Comparison of ENCODE assay signal across 12 mouse cellular contexts in genomic region chr11:11877891-11878277, GRCm38 (mm10). TPM values are rescaled to one million over a fixed set of nuclear protein-coding genes. Genes with fewer than 3 reads are reported as not detected.
A peak's percentile ranks its signal among the peaks of the same experiment; 100 is the strongest.
DNase-seq lines count a peak whose midpoint lies in the region; ATAC-seq lines count a peak whose summit lies in the region.
"Had no signal": no experiment of that assay in that cellular context is flagged by ENCODE, and none has a peak within 500 bp of the region (broad histone marks: within the 10 kb centered on the region; RNA-seq: fewer than 3 reads in every experiment).

No protein-coding gene starts in this region.

- no peak overlapping the region for H3K4me2 ChIP-seq in heart, embryonic 16.5 days (ENCODE audit: low read depth, low read length)
- H3K4me2 ChIP-seq in midbrain, embryonic 13.5 days (replicated peaks), result no peak overlapping the region
- no peak overlapping the region for H3K4me2 ChIP-seq in intestine, embryonic 16.5 days (ENCODE audit: low read depth, low read length)
- H3K4me2 ChIP-seq: neural tube, embryonic 13.5 days had no signal

- no peaks in the 10 kb centered on the region for H3K27me3 ChIP-seq in heart, embryonic 16.5 days (ENCODE audit: control insufficient read depth, insufficient read depth, low read length)
- H3K27me3 ChIP-seq in midbrain, embryonic 10.5 days (ENCODE audit: low read depth, poor library complexity, severe bottlenecking), result peaks cover 20% of the 10 kb centered on the region
- H3K27me3 ChIP-seq in midbrain, embryonic 13.5 days, result 0 out of 2 replicates have a peak, but pooled peaks cover 2% of the 10 kb centered on the region
- H3K27me3 ChIP-seq in intestine, embryonic 16.5 days (replicated peaks; ENCODE audit: control insufficient read depth, insufficient read depth, low read length), result no peaks in the 10 kb centered on the region
- H3K27me3 ChIP-seq: neural tube, embryonic 13.5 days had no signal

- no peak overlapping the region for H3K4me3 ChIP-seq in heart, embryonic 16.5 days (ENCODE audit: low read length)
- no peak overlapping the region for H3K4me3 ChIP-seq in midbrain, embryonic 10.5 days
- H3K4me3 ChIP-seq in midbrain, embryonic 13.5 days (replicated peaks), result no peak overlapping the region
- no peak overlapping the region for H3K4me3 ChIP-seq in intestine, embryonic 16.5 days (ENCODE audit: low read length)
- H3K4me3 ChIP-seq: left cerebral cortex, adult 2 months; neural tube, embryonic 13.5 days had no signal

- DNase-seq in heart, adult 18-20 months, result no peak
- no peak for DNase-seq in midbrain, embryonic 10.5 days (ENCODE audit: low spot score)
- DNase-seq in ovary, postnatal 10 days (ENCODE audit: low spot score), result no peak
- DNase-seq in thymus, postnatal 0 days (ENCODE audit: low spot score), result no peak
- DNase-seq: kidney, adult 18-20 months; right cerebral cortex, postnatal 14 days had no signal

- H3K4me1 ChIP-seq in heart, embryonic 16.5 days (ENCODE audit: control insufficient read depth, insufficient read depth, low read length), result peaks cover 68% of the 10 kb centered on the region
- H3K4me1 ChIP-seq in midbrain, embryonic 10.5 days, result peaks cover 67% of the 10 kb centered on the region
- H3K4me1 ChIP-seq in midbrain, embryonic 13.5 days (replicated peaks), result peaks cover 40% of the 10 kb centered on the region
- peaks cover 35% of the 10 kb centered on the region for H3K4me1 ChIP-seq in intestine, embryonic 16.5 days (ENCODE audit: control insufficient read depth, insufficient read depth, low read length)

- H3K36me3 ChIP-seq in heart, embryonic 16.5 days (ENCODE audit: control insufficient read depth, insufficient read depth), result no peaks in the 10 kb centered on the region
- H3K36me3 ChIP-seq in midbrain, embryonic 10.5 days, result no peaks in the 10 kb centered on the region
- H3K36me3 ChIP-seq in midbrain, embryonic 13.5 days, result no peaks in the 10 kb centered on the region
- no peaks in the 10 kb centered on the region for H3K36me3 ChIP-seq in intestine, embryonic 16.5 days (ENCODE audit: control insufficient read depth, insufficient read depth, low read length)
- H3K36me3 ChIP-seq: neural tube, embryonic 13.5 days had no signal

- H3K9ac ChIP-seq in heart, embryonic 16.5 days (ENCODE audit: low read length), result 0 out of 2 replicates have a peak overlapping the region, but pooled peaks have one; percentile 7
- no peak overlapping the region for H3K9ac ChIP-seq in midbrain, embryonic 13.5 days (replicated peaks)
- no peak overlapping the region; the same call in 1 of the 2 replicates for H3K9ac ChIP-seq in intestine, embryonic 16.5 days (ENCODE audit: low read depth, low read length)
- H3K9ac ChIP-seq: neural tube, embryonic 13.5 days had no signal

- 28% methylated on average over 4 of the region's 4 CpGs for WGBS in heart, embryonic 16.5 days
- 35% methylated on average over 4 of the region's 4 CpGs for WGBS in midbrain, embryonic 10.5 days
- 30% methylated on average over 4 of the region's 4 CpGs for WGBS in midbrain, embryonic 13.5 days
- 52% methylated on average over 4 of the region's 4 CpGs for WGBS in intestine, embryonic 16.5 days

- H3K27ac ChIP-seq in heart, embryonic 16.5 days (ENCODE audit: low read length), result peak overlapping the region; percentile 87
- H3K27ac ChIP-seq in midbrain, embryonic 10.5 days (replicated peaks), result peak overlapping the region; percentile 83
- no peak overlapping the region for H3K27ac ChIP-seq in midbrain, embryonic 13.5 days
- H3K27ac ChIP-seq in intestine, embryonic 16.5 days (ENCODE audit: low read length), result peak overlapping the region; percentile 91
- H3K27ac ChIP-seq: left cerebral cortex, adult 2 months had no signal

- 0 out of 2 replicates have a peak, but pooled peaks have one; percentile 2 for ATAC-seq in heart, embryonic 16.5 days (replicated peaks; ENCODE audit: extremely low read depth, insufficient read depth, low FRiP score)
- no peak for ATAC-seq in midbrain, embryonic 13.5 days
- no peak for ATAC-seq in intestine, embryonic 16.5 days

- no peaks in the 10 kb centered on the region for H3K9me3 ChIP-seq in heart, embryonic 16.5 days (replicated peaks; ENCODE audit: control insufficient read depth, low read length)
- H3K9me3 ChIP-seq in midbrain, embryonic 10.5 days (replicated peaks), result no peaks in the 10 kb centered on the region
- H3K9me3 ChIP-seq in midbrain, embryonic 13.5 days, result no peaks in the 10 kb centered on the region
- H3K9me3 ChIP-seq in intestine, embryonic 16.5 days (ENCODE audit: control insufficient read depth, low read length), result no peaks in the 10 kb centered on the region
- H3K9me3 ChIP-seq: neural tube, embryonic 13.5 days had no signal

RNA-seq across cellular contexts. Expression of gene Ddc, which starts 20.1 kb away (rescaled TPM):
- 112 TPM in 2 replicates for polyA plus RNA-seq in heart, embryonic 16.5 days (2015; fragmentation: Nextera tagmentation; extraction: Ambion mirVana)
- total RNA-seq in heart, adult 18-20 months (2021), result 1 to 10 TPM; 1.3 to 1.9 TPM
- 13.6 and 15.8 TPM in 2 replicates for polyA plus RNA-seq in midbrain, embryonic 10.5 days (2016; fragmentation: Nextera tagmentation; extraction: Ambion mirVana)
- polyA plus RNA-seq in midbrain, embryonic 13.5 days (2015; fragmentation: Nextera tagmentation; extraction: Ambion mirVana), result 17.8 and 43.0 TPM in 2 replicates
- 44.0 and 44.7 TPM in 2 replicates for polyA plus RNA-seq in intestine, embryonic 16.5 days (2015; fragmentation: Nextera tagmentation; extraction: Ambion mirVana)
- polyA plus RNA-seq in thymus, postnatal 0 days (2015; fragmentation: Nextera tagmentation; extraction: Ambion mirVana), result 4.9 and 7.8 TPM in 2 replicates
- total RNA-seq: common myeloid progenitor, adult 5-6 weeks had no signal
